Mouse (Mus musculus) central nervous system, embryonic 11.5 days (tissue): ENCODE data around the gene Hint1. TPM values are rescaled to one million over a fixed set of nuclear protein-coding genes. Genes with fewer than 3 reads are reported as not detected.

Source experiments
- polyA plus RNA-seq: library from polyadenylated mRNA; depleted of rRNA; stranded (reverse); fragments of >200 nt; gene quantifications from 2 replicates; pipeline ENCODE4 v1.2.3, GENCODE M21; 2012; rRNA removed

Hint1 gene
- polyA plus RNA-seq, result 669 and 744 TPM in 2 replicates

GRCm38 (mm10) chr11:54866119-54867048, at the start of gene Hint1:
TSS of gene Hint1 (plus strand) at chr11:54866383.

DNA sequence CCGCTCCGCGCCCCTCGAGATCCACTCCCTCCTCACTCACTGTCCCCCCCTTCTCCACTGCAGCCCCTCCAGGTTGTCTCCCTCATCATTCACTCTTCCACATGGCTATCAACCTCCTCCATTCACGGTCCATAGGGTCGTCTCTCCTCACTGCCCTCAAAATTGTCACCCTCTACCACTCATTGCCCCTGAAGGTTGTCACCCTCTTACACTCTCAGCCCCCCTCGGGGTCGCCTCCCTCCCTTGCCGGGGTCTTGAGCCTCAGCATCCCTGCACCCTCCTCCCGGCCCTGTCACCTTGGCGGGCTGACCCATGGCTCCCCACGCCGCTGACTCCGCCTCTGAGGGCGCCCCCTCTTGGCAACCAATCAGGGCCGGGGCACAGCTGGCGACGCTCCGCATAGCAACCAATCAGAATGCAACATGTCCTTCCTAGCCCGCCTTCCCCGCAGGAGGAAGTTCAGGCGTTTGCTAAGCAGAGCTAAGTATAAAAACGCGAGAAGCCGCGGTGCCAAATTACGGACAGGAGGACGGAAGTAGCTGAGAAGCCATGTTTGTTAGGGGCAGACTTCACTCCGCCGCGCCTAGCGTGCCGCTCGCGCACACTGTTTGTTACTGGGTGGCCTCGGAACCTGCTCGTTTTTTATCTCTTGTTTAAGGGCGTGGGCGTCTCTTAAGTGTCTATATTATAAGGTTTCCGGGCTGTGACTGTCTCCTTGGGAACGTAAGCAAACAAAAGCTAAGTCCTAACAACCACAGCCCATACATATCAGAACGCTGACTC, 5.7 kb upstream of the Hint1 start, which contains the start of gene Lyrm7:
Gene Lyrm7, minus strand, starts transcription at position 661 of the 783 bp plus-strand sequence.

DNA sequence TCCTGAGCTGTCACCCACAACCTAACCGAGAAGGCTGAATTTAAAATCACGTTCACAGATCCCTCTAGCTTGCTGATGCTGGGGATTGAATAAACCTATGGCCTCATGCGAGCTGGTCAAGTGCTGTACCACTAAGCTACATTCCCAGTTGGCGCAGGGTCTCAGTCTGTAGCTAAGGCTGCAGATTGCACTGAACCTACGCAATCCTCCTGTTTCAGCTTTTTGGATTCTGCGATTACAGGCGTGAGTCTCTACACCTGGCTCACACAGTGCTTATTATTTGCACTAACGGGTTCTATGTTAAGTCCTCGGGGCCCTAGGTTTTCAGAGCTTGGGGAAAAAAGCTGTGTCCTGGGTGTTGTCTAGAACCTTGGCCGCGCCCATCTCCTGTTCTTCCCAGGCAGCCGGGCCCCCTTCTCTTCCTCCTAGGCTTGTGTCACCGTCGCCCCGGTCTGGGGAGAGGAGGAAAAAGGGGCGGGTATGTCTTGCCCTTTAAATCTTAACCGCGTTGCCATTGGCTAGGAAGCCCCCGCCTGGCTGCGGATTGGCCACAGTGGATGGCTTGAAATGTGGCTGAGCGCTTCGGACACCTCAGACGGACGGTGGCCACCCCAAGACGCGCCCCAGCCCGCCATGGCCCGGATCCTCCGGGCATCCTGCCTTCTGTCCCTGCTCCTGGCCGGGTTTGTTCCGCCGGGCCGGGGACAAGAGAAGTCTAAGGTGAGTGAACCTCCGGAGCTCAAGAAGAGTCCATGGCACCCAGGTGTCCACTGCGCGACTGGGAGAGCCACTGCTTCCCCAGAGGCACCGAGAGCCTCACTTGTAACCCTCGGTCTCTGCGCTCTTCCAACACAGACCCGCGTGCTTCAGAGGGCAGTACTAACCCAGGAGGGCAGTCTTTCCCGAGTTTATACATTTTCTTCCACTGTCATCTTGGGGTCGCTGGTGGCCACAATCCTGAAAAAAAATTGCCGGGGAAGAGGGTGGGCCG, 36.4 kb downstream of the Hint1 start, which contains the start of gene Gpx3:
Gene Gpx3, plus strand, starts transcription at position 121 of the 991 bp plus-strand sequence.

Other genes with a start within 250 kb of the Hint1 start
- gene Cdc42se2, start 78.7 kb upstream of the Hint1 start, polyA plus RNA-seq, result 85.0 and 106 TPM in 2 replicates
- 4.8 and 5.5 TPM in 2 replicates for gene Lyrm7, start 5.5 kb upstream of the Hint1 start, polyA plus RNA-seq
- gene Gpx3, start 36.1 kb downstream of the Hint1 start, polyA plus RNA-seq, result 17.4 and 35.2 TPM in 2 replicates
- 9.0 and 10.9 TPM in 2 replicates for gene Tnip1, start 96.5 kb downstream of the Hint1 start, polyA plus RNA-seq
- gene Anxa6, start 167.1 kb downstream of the Hint1 start, polyA plus RNA-seq, result 60.0 and 86.4 TPM in 2 replicates
- 0.40 and 0.86 TPM in 2 replicates for gene Ccdc69, start 211.7 kb downstream of the Hint1 start, polyA plus RNA-seq
- 4.8 and 6.2 TPM in 2 replicates for gene Gm2a, start 231.7 kb downstream of the Hint1 start, polyA plus RNA-seq